Mouse (Mus musculus): ENCODE measurements around the gene P2rx4. TPM values are rescaled to one million over a fixed set of nuclear protein-coding genes. Genes with fewer than 3 reads are reported as not detected.

The P2rx4 gene
- total and polyA plus RNA-seq, 2 experiments: 43.2 to 59.5 TPM

- Histone ChIP-seq H3K79me2 (ENCODE audit: control insufficient read depth, insufficient read depth, low read length) (peaks cover under 1% of the 10 kb centered on the region; the same call in 1 of the 2 replicates), H3K4me1 (ENCODE audit: control insufficient read depth, insufficient read depth, low read length) (peaks cover 6% of the 10 kb centered on the region), H3K27me3 (ENCODE audit: control insufficient read depth, insufficient read depth, low read length) (no peaks in the 10 kb centered on the region), H3K36me3 (ENCODE audit: control insufficient read depth, insufficient read depth, low read length) (no peaks in the 10 kb centered on the region), H3K4me3 (ENCODE audit: insufficient read depth, low read depth, low read length) (no peak overlapping the region), H3K27ac (replicated peaks; ENCODE audit: insufficient read depth, low read depth, low read length) (0 out of 2 replicates have a peak overlapping the region, but pooled peaks have one; percentile 57), H3K9ac (ENCODE audit: low read depth, low read length) (no peak overlapping the region)
- WGBS: 58% methylated on average over 9 of the region's 9 CpGs
- DNase-seq (ENCODE audit: extremely low read depth, low read depth, low spot score): no peak
- TF ChIP-seq POLR2A (IDR thresholded peaks at IDR 0.05; ENCODE audit: extremely low read depth, insufficient read depth, low read length) (no peak), CTCF (IDR thresholded peaks at IDR 0.05; ENCODE audit: low read depth, low read length) (no peak)
Measured at GRCm38 (mm10) chr5:122771428-122771827, 64.1 kb downstream of the P2rx4 start.

- H3K27me3 ChIP-seq (ENCODE audit: control insufficient read depth, insufficient read depth, low read length): no peaks in the 10 kb centered on the region
- peaks cover 13% of the 10 kb centered on the region; the same call in 1 of the 2 replicates for H3K79me2 ChIP-seq (ENCODE audit: control insufficient read depth, insufficient read depth, low read length)
- no peaks in the 10 kb centered on the region for H3K36me3 ChIP-seq (ENCODE audit: control insufficient read depth, insufficient read depth, low read length)
- WGBS: 83% methylated on average over 11 of the region's 11 CpGs
- no peak for DNase-seq (ENCODE audit: extremely low read depth, low read depth, low spot score)
- no peak for TF ChIP-seq CTCF (IDR thresholded peaks at IDR 0.05; ENCODE audit: low read depth, low read length)
- H3K27ac ChIP-seq (replicated peaks; ENCODE audit: insufficient read depth, low read depth, low read length): no peak overlapping the region
- no peak overlapping the region for H3K4me3 ChIP-seq (ENCODE audit: insufficient read depth, low read depth, low read length)
- H3K4me1 ChIP-seq (ENCODE audit: control insufficient read depth, insufficient read depth, low read length): peaks cover 6% of the 10 kb centered on the region
- no peak overlapping the region for H3K9ac ChIP-seq (ENCODE audit: low read depth, low read length)
Measured at GRCm38 (mm10) chr5:122773756-122774155, 66.4 kb downstream of the P2rx4 start.

GRCm38 (mm10) chr5:122774743-122775611, 67.6 kb downstream of the P2rx4 start:
- H3K4me3 ChIP-seq (ENCODE audit: insufficient read depth, low read depth, low read length): no peak overlapping the region
- 0 out of 2 replicates have a peak overlapping the region, but pooled peaks have one; percentile 8 for H3K27ac ChIP-seq (replicated peaks; ENCODE audit: insufficient read depth, low read depth, low read length)
- no peak for TF ChIP-seq CTCF (IDR thresholded peaks at IDR 0.05; ENCODE audit: low read depth, low read length)
- TF ChIP-seq POLR2A (IDR thresholded peaks at IDR 0.05; ENCODE audit: extremely low read depth, insufficient read depth, low read length): no peak
- H3K79me2 ChIP-seq (ENCODE audit: control insufficient read depth, insufficient read depth, low read length): peaks cover 14% of the 10 kb centered on the region; the same call in 1 of the 2 replicates
- 70% methylated on average over 28 of the region's 28 CpGs for WGBS
- no peak for DNase-seq (ENCODE audit: extremely low read depth, low read depth, low spot score)
- no peak overlapping the region for H3K9ac ChIP-seq (ENCODE audit: low read depth, low read length)
- peaks cover 9% of the 10 kb centered on the region for H3K4me1 ChIP-seq (ENCODE audit: control insufficient read depth, insufficient read depth, low read length)
- no peaks in the 10 kb centered on the region for H3K36me3 ChIP-seq (ENCODE audit: control insufficient read depth, insufficient read depth, low read length)
- H3K27me3 ChIP-seq (ENCODE audit: control insufficient read depth, insufficient read depth, low read length): no peaks in the 10 kb centered on the region

- no peak overlapping the region for H3K4me3 ChIP-seq (ENCODE audit: insufficient read depth, low read depth, low read length)
Measured at GRCm38 (mm10) chr5:122775646-122776286, 68.4 kb downstream of the P2rx4 start.

GRCm38 (mm10) chr5:122777322-122777721, 70.0 kb downstream of the P2rx4 start:
- no peak for DNase-seq (ENCODE audit: extremely low read depth, low read depth, low spot score)
- Histone ChIP-seq H3K9ac (ENCODE audit: low read depth, low read length) (no peak overlapping the region), H3K36me3 (ENCODE audit: control insufficient read depth, insufficient read depth, low read length) (no peaks in the 10 kb centered on the region), H3K79me2 (ENCODE audit: control insufficient read depth, insufficient read depth, low read length) (peaks cover 14% of the 10 kb centered on the region; the same call in 1 of the 2 replicates), H3K4me3 (ENCODE audit: insufficient read depth, low read depth, low read length) (no peak overlapping the region), H3K27me3 (ENCODE audit: control insufficient read depth, insufficient read depth, low read length) (no peaks in the 10 kb centered on the region), H3K27ac (replicated peaks; ENCODE audit: insufficient read depth, low read depth, low read length) (no peak overlapping the region), H3K4me1 (ENCODE audit: control insufficient read depth, insufficient read depth, low read length) (peaks cover 3% of the 10 kb centered on the region; the same call in 1 of the 2 replicates)
- no peak for TF ChIP-seq POLR2A (IDR thresholded peaks at IDR 0.05; ENCODE audit: extremely low read depth, insufficient read depth, low read length)
- no peak for TF ChIP-seq CTCF (IDR thresholded peaks at IDR 0.05; ENCODE audit: low read depth, low read length)
- WGBS: 83% methylated on average over 2 of the region's 2 CpGs

More at GRCm38 (mm10) chr5:122775646-122776286, 68.4 kb downstream of the P2rx4 start:
- 81% methylated on average over 14 of the region's 14 CpGs for WGBS
- Histone ChIP-seq H3K36me3 (ENCODE audit: control insufficient read depth, insufficient read depth, low read length) (no peaks in the 10 kb centered on the region), H3K79me2 (ENCODE audit: control insufficient read depth, insufficient read depth, low read length) (peaks cover 14% of the 10 kb centered on the region; the same call in 1 of the 2 replicates), H3K4me1 (ENCODE audit: control insufficient read depth, insufficient read depth, low read length) (peaks cover 5% of the 10 kb centered on the region; the same call in 1 of the 2 replicates), H3K9ac (ENCODE audit: low read depth, low read length) (no peak overlapping the region), H3K27me3 (ENCODE audit: control insufficient read depth, insufficient read depth, low read length) (no peaks in the 10 kb centered on the region), H3K27ac (replicated peaks; ENCODE audit: insufficient read depth, low read depth, low read length) (no peak overlapping the region)
- TF ChIP-seq CTCF (IDR thresholded peaks at IDR 0.05; ENCODE audit: low read depth, low read length): no peak
- no peak for DNase-seq (ENCODE audit: extremely low read depth, low read depth, low spot score)

Data from liver, adult 2 months (tissue).